Mouse (Mus musculus): ENCODE data around the gene Gm11939.
"Not testable (repeated sequence)": the region's sequence is repeated elsewhere in the genome, so short reads cannot be mapped to it uniquely, and the experiment has no call there.

Gene Gm11939

DNA sequence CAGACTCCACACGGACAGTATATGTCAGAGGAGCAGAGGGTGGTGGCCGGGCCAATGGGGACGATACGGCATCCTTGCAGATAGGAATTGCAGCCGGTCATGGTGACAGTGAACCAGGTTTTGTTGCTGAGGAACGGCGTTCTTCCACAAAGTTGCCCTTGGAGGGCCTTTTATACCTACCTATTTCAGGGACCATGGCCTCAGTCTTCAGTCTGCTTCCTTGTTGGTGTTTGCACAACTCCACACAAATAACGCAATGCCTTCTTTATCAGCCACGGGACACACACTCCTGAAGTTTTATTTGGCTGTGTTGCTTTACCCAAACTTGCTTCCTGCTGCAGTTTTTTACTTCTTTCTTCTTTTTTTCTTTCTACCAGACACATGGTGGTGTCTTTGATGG, at the start of gene Gm11939:
Gene Gm11939, minus strand, starts transcription at position 101 of the 400 bp plus-strand sequence.
- no peak for DNase-seq (ENCODE audit: low read depth, low spot score)

DNA sequence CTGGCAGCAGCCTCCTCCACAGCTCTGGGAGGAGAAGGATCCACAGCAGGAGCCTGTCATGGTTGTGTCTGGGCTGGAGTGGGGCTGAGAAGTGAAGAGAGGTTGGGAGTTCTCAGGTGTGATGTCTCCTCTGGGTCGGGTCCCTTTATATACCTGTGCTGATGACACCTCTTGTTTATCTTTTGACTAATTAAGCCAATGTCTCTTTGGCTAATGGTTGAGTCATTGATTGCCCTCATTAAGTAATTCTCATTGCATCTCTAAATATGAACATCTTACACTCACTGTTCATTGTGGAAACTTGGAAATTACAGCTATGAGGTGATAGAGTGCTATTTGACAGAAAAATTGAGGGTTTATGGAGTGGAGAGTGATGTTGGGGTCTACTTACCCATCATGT, 43.9 kb upstream of the Gm11939 start, which contains the start of gene Gm11938:
Gene Gm11938, minus strand, starts transcription at position 101 of the 400 bp plus-strand sequence.
- not testable (repeated sequence) for DNase-seq (ENCODE audit: low read depth, low spot score)

DNA sequence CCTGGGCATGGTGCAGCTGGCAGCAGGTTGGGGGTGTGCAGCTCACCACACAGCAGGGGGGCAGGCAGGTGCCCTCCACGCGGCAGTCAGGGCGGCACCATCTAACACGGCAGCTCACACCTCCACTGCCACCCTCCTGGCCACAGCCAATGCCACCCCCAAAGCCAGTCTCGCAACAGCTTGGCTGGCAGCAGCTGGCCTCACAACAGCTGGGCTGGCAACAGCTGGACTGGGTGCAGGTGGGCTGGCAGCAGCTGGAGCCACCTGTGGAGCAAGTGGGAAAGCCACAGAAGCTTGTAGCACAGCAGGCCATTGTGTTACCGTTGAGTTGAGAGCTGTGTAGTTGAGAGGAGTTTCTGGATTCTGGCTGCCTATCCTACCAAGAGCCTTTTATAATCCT, 38.5 kb upstream of the Gm11939 start, which contains the start of gene Krtap9-3:
Gene Krtap9-3, minus strand, starts transcription at position 364 of the 400 bp plus-strand sequence.
- not testable (repeated sequence) for DNase-seq (ENCODE audit: low read depth, low spot score)

DNA sequence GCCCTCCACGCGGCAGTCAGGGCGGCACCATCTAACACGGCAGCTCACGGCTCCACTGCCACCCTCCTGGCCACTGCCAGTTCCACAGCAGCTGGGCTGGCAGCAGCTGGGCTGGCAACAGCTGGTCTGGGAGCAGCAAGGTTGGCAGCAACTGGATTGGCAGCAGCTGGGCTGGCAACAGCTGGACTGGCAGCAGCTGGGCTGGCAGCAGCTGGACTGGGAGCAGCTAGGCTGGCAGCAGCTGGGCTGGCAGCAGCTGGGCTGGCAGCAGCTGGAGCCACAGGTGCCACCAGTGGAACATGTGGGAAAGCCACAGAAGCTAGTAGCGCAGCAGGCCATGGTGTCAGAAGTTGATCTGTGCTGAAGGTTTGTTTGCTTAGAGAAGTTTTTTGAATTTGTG, 31.7 kb upstream of the Gm11939 start, which contains the start of gene Krtap1-3:
Gene Krtap1-3, minus strand, starts transcription at position 359 of the 400 bp plus-strand sequence.
- no peak for DNase-seq (ENCODE audit: low read depth, low spot score)

DNA sequence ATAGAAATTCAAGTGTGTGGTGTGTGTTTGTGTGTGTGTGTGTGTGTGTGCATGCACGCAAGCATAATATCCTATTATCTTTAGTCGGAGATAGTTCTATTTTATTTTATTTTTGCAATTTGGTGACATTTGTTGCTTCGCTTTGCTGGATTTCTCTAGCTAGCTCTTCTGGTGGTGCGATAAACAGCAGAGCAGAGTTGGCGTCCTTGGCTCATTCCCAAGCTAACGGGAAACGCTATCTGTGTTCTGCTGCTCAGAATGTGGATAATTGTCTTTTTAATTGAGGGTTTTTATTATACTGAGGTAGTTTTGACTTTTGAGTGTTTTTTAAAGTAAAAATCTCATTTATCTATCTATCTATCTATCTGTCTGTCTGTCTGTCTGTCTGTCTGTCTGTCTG, 25.8 kb upstream of the Gm11939 start:
- DNase-seq (ENCODE audit: low read depth, low spot score) = no peak

DNA sequence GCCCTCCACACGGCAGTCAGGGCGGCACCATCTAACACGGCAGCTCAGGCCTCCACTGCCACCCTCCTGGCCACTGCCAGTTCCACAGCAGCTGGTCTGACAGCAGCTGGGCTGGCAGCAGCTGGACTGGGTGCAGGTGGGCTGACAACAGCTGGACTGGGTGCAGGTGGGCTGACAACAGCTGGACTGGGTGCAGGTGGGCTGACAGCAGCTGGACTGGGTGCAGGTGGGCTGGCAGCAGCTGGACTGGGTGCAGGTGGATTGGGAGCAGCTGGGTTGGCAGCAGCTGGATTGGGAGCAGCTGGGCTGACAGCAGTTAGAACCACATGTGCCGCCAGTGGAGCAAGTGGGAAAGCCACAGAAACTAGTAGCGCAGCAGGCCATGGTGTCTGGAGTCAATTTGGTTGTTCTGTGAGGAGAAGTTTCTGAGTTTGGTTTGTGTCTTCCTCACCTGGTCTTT, 24.0 kb upstream of the Gm11939 start, which contains the start of gene Krtap1-4:
Gene Krtap1-4, minus strand, starts transcription at position 410 of the 460 bp plus-strand sequence.
- no peak for DNase-seq (ENCODE audit: low read depth, low spot score)

DNA sequence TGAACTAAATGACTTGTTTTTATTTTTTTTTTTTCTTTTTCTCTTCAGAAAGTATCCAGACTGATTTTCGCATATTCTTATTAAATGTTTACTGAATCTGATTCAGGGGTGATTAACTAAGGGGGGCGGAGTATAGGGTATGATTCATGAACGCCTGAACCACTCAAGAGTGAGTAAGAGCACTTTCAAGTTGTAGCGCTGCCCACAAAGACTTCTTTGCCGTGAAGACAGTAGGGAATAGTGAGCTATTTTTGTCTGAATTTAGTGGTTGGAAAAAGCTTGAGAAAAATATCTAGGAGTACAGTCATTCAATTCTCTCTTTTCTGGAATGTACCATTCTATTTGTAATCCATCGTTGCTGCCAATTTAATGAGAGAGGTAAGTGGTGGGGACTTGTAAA, 22.3 kb upstream of the Gm11939 start:
- DNase-seq (ENCODE audit: low read depth, low spot score) = no peak

DNA sequence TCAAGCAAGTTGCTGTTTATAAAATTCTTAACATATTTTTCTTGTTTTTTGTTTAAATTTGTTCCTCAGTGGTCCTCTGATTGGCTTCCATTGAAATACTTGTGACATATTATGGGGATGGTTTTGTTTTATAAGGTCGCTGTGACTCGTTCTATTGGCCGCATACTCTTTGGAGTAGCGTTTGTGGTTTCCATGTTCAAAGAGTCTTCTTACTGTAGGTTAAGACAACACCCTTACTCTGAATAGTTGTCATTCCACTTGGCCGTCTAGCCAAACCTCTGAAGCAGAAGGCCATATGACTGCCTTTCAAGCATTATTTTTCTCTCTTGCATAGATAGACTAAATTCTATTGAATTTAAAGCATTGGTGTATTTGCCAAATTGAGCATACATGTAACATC, 21.8 kb upstream of the Gm11939 start:
- no peak for DNase-seq (ENCODE audit: low read depth, low spot score)

DNA sequence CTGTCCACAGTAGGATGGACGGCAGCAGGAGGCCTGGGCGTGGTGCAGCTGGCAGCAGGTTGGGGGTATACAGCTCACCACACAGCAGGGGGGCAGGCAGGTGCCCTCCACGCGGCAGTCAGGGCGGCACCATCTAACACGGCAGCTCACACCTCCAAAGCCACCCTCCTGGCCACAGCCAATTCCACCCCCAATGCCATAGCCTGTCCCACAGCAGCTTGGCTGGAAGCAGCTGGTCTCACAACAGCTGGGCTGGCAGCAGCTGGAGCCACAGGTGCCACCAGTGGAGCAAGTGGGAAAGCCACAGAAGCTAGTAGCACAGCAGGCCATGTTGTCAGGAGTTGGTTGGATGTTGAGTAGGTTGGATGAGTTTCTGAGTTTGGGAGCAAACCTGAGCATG, 21.4 kb upstream of the Gm11939 start, which contains the start of gene Krtap1-5:
Gene Krtap1-5, minus strand, starts transcription at position 381 of the 400 bp plus-strand sequence.
- DNase-seq (ENCODE audit: low read depth, low spot score) = no peak

DNA sequence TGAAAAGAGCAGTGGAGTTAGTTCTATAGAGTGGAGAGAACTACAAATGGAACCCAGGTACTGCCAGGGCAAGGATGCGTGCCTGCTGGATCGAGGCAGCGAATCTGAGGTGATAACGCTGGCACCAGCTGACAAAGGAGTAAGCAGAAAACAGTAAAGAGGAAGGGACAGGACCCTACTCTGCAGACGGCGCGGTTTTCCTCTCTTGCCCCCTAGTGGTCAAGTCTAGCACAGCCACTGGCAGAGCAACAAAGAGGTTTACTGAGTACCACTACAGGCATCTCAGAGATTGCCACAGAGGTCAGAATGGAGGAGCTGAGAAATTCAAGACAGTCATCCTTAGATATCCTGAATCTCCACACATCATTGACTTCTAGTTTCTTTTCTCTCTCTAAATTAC, 14.8 kb upstream of the Gm11939 start:
- DNase-seq (ENCODE audit: low read depth, low spot score) = peak; percentile 62

DNA sequence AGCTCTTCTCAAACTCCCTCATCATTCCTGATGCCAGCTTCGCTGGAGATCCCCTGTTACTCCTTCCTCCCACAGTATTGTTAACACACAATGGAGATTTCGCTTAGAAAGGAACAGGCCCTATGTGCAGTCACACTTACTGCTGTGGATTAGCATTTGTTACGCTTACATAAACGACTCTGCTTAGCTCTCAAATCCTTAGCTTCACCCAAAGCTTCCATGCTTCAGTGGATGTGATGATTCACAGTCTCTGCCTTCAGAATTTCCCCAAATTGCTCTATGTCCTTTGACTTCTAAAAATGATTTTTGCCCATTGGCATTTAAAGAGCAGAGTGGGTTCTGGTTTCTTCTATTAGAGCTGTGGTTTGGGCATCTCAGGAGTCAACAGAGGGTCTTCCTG, 13.9 kb upstream of the Gm11939 start:
- DNase-seq (ENCODE audit: low read depth, low spot score) = no peak

DNA sequence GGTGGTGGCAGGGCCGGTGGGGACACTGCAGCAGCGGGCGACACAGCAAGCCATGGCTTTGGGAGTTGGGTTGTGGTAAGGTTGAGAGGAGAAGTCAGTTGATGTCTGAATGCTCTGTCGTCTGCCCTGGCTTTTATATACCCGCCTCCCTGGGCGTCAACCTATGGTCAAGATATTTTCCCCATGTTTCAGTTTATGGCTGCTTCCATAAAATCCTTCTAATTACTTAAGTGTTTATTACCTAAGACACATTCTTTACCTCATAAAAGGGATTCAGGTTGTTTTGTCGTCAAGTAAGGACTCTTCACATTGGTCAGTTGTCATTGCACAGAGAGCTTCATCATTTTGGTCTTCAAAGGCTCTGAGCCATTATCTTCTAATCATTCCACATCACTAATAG, 7.3 kb upstream of the Gm11939 start, which contains the start of gene Krtap3-1:
Gene Krtap3-1, minus strand, starts transcription at position 101 of the 400 bp plus-strand sequence.
- DNase-seq (ENCODE audit: low read depth, low spot score) = no peak

DNA sequence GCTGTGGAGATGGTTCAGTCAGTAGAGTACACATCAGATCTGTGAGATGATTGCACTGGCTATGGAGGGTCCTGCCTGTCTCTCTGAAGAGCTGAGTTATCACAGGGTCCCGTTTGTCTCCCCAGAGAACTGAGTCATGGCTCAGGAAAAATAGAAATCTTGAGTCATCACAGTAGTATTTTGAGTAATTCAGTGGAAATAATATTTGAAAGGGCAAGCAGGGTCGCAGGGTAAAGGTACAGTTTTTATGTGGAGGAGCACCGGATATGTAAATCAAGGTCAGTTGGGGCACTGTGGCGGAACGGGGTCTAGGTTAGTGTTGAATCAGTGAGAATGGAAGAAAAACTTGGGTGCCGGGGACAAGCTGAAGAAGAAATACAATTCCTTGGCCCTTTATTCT, 3.3 kb upstream of the Gm11939 start:
- no peak for DNase-seq (ENCODE audit: low read depth, low spot score)

DNA sequence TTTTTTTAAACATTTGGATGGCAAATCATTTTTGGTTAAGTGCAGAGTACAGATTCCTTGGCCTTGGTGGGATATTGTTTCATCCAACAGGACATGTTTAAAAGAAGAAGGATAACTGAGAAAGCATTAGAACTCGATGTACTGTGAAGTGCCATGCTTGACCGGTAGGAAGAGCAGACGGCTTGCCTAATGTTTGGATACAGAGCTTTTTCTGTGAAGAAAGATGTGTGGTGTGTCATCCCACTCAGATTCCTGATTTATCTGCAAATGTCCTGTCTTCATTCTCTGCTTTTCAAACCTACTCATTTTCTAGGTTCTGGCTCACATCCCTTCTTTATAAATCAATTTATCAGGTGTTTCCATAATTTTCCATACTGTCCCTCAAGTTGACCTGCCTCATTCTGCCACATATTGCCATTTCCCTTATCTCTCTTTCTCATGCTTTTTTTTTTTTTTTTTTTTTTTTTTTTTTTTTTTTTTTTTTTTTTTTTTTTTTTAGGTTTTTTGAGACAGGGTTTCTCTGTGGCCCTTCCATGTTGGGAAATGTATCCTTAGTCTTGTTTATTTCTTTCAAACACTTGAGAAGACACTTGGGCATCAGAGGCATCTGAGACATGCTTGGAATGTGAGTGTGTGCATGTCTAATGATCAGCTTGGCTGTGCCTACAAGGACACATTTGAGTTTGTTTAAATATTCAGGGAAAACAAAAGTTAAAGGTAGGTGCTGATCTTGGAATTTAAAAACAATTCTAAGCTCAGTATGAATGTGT, 1.1 kb downstream of the Gm11939 start:
- no peak for DNase-seq (ENCODE audit: low read depth, low spot score)

DNA sequence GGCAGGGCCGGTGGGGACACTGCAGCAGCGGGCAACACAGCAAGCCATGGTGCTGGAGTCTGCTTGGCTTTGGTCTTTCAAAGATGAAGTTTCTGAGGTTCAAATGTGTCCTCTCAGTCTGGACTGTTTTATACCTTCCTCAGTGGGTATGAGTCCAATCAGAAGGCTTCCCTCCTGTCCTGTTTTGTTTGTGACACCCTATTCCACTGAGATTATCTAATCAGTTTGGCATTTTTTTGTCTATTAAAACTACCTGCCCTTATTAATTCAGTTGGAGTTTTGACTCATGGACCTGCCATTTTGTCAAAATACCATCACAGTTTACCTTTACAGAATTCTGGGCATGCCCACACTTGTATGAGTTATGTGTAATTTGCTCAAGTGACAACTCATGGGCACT, 2.5 kb downstream of the Gm11939 start, which contains the start of gene Krtap3-2:
Gene Krtap3-2, minus strand, starts transcription at position 101 of the 400 bp plus-strand sequence.
- no peak for DNase-seq (ENCODE audit: low read depth, low spot score)

DNA sequence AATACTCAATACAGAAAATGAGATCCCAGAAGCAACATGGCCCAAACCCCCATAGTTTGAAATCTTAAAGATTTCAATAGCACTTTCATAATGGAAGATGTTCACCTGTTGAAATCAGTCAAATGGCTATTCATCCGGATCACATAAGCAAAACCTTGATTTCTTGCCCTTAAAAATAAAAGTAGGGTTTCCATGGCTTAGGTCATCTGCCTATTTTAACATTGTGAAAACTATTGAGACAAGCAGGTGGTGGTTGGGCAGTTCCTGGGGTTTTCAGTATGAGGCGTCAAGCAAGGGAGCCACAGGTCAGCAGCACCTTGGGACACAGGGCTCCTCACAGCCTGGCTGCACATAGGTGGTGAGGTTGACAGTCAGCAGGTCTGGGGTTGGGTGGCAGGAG, 3.1 kb downstream of the Gm11939 start:
- no peak for DNase-seq (ENCODE audit: low read depth, low spot score)

DNA sequence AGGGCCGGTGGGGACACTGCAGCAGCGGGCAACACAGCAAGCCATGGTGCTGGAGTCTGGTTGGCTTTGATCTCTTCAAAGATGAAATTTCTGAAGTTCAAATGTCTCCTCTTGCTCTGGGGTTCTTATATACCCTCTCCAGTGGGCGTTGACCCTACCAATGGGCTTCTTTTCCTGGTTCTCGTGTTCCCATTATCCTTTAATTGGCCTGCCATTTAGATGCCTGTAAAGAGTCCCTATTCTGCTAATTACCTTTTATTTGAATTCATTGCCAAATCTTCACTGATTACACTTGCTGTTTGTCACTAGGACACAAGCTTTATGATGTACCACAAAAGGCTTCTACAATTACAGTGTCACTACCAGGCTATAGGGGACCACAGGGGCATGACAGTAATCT, 8.5 kb downstream of the Gm11939 start, which contains the start of gene Krtap3-3:
Gene Krtap3-3, minus strand, starts transcription at position 101 of the 400 bp plus-strand sequence.
- DNase-seq (ENCODE audit: low read depth, low spot score) = no peak

DNA sequence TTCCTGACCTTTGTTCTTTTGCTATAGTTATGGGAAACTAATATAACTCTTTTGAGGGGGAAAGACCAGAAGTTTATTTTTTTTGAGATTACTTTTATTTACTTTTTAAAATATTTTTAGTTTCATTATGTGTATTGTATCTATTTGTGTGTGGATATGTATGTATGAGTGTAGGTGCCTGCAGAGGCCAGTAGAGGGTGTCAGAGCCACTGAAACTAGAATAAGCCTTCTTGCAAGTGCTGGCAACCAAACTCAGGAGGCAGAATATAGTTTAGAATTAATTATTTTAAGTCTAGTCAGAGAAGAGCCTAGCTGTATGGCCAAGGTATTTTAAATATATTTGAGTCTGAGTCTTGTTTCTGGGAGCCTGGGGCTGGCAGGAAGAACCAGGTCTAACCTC, 11.4 kb downstream of the Gm11939 start:
- DNase-seq (ENCODE audit: low read depth, low spot score) = no peak

DNA sequence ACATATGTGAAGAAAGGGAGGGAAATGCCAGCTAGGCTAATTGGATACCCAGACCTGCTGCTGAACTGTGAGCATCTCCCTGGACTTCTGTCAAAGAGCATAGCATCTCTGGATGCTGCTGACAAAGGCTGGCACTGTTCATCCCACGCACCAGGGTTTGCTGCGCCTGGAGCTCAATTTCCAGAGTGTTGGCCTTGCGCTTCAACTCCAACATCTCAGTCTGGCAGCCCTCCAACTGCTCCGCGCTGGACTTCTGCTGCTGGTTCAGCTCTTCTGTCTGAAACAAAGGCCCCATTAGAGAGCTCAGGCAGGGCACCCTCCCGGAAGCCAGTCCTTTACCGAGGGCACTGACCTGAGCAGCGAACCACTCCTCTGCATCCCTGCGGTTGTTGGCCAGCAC, 19.5 kb downstream of the Gm11939 start:
- no peak for DNase-seq (ENCODE audit: low read depth, low spot score)

DNA sequence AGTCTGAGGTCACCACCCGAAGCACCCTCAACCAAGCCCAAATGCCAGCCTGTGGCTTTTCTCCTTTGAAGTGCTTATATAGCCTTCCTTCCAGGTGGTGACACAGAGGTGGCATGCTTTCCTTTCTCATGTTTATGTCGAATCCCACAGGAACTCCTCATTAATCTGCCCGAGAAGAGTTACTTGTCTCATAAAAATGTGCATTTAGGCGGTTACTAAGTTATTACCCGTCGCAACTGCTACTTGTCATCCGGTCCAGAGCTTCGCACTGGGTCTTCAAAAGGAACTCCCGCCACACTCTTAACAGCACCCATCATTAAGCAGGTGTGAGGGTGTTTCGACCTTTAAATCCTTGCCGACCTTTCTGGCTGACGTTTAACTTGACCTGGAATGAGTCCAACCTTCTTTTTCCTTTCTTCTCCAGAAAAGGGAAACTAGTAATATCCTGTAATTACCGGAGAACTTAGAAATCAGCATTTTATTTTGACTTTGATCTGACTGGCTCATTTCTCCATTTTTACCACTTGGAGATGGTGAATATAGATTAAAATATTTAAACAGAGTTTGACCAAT, 37.9 kb downstream of the Gm11939 start, which contains the start of gene Krt39:
Gene Krt39, minus strand, starts transcription at position 51 of the 573 bp plus-strand sequence.
- no peak for DNase-seq (ENCODE audit: low read depth, low spot score)

DNA sequence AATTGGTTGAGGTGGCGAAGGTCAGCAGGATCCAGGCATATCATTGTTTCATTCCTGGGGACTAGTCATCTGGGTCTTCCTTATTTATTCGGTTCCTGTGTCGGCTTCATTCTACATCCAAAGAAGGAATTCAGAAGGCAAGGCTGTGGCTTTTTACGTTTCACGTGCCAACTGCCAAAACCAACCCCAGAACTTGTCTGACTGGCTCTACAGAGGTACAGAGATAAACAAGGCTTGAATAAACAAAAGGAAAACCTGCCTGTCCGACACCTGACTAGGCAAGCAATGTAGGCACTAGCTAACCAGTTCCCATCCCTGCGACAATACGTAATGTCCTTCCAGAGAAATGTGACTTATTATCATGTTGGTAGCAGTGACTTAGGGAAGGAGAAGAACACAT, 45.2 kb downstream of the Gm11939 start:
- DNase-seq (ENCODE audit: low read depth, low spot score) = no peak
